Mouse (Mus musculus) ovary, postnatal 10 days (tissue): ENCODE results near the gene Gxylt1.
"Not testable (repeated sequence)": the region's sequence is repeated elsewhere in the genome, so short reads cannot be mapped to it uniquely, and the experiment has no call there.

Source experiments
- DNase-seq: peaks from one replicate; pipeline ENCODE4 v3.0.0; 2022; ENCODE audit warnings: low spot score

Gene Gxylt1

GRCm38 (mm10) chr15:93262818-93263217 lies 12.2 kb downstream of the Gxylt1 start:
- DNase-seq = no peak

GRCm38 (mm10) chr15:93262274-93262673 lies 12.7 kb downstream of the Gxylt1 start:
- DNase-seq = no peak

- DNase-seq = no peak
Measured at GRCm38 (mm10) chr15:93259933-93260332, 15.0 kb downstream of the Gxylt1 start.

- DNase-seq = no peak
Measured at GRCm38 (mm10) chr15:93255295-93255694, 19.7 kb downstream of the Gxylt1 start.

GRCm38 (mm10) chr15:93253172-93253571 lies 21.8 kb downstream of the Gxylt1 start:
- no peak for DNase-seq

GRCm38 (mm10) chr15:93252396-93252795 lies 22.6 kb downstream of the Gxylt1 start:
- DNase-seq = no peak

GRCm38 (mm10) chr15:93251553-93252250 lies 23.3 kb downstream of the Gxylt1 start:
- DNase-seq = no peak

GRCm38 (mm10) chr15:93243202-93243601 lies 31.8 kb downstream of the Gxylt1 start:
- no peak for DNase-seq

- not testable (repeated sequence) for DNase-seq
Measured at GRCm38 (mm10) chr15:93236456-93236855, 38.5 kb downstream of the Gxylt1 start.

- DNase-seq = no peak
Measured at GRCm38 (mm10) chr15:93229028-93229427, 46.0 kb downstream of the Gxylt1 start.

- no peak for DNase-seq
Measured at GRCm38 (mm10) chr15:93228375-93228774, 46.6 kb downstream of the Gxylt1 start.

GRCm38 (mm10) chr15:93227764-93228079 lies 47.3 kb downstream of the Gxylt1 start:
- no peak for DNase-seq

- no peak for DNase-seq
Measured at GRCm38 (mm10) chr15:93226930-93227763, 47.8 kb downstream of the Gxylt1 start.

GRCm38 (mm10) chr15:93222475-93222874 lies 52.5 kb downstream of the Gxylt1 start:
- no peak for DNase-seq

GRCm38 (mm10) chr15:93212617-93213016 lies 62.4 kb downstream of the Gxylt1 start:
- DNase-seq = no peak

- no peak for DNase-seq
Measured at GRCm38 (mm10) chr15:93204861-93205260, 70.1 kb downstream of the Gxylt1 start.

GRCm38 (mm10) chr15:93201956-93202355 lies 73.0 kb downstream of the Gxylt1 start:
- DNase-seq = no peak

- no peak for DNase-seq
Measured at GRCm38 (mm10) chr15:93191387-93192145, 83.4 kb downstream of the Gxylt1 start.
